Mouse (Mus musculus) embryo, embryonic 11 days (tissue): ENCODE data around the gene Psmb8.
A peak's percentile ranks its signal among the peaks of the same experiment; 100 is the strongest.

Experiments
- DNase-seq: peaks from one replicate; pipeline ENCODE4 v3.0.0-alpha.2; 2015

Psmb8 gene

DNA sequence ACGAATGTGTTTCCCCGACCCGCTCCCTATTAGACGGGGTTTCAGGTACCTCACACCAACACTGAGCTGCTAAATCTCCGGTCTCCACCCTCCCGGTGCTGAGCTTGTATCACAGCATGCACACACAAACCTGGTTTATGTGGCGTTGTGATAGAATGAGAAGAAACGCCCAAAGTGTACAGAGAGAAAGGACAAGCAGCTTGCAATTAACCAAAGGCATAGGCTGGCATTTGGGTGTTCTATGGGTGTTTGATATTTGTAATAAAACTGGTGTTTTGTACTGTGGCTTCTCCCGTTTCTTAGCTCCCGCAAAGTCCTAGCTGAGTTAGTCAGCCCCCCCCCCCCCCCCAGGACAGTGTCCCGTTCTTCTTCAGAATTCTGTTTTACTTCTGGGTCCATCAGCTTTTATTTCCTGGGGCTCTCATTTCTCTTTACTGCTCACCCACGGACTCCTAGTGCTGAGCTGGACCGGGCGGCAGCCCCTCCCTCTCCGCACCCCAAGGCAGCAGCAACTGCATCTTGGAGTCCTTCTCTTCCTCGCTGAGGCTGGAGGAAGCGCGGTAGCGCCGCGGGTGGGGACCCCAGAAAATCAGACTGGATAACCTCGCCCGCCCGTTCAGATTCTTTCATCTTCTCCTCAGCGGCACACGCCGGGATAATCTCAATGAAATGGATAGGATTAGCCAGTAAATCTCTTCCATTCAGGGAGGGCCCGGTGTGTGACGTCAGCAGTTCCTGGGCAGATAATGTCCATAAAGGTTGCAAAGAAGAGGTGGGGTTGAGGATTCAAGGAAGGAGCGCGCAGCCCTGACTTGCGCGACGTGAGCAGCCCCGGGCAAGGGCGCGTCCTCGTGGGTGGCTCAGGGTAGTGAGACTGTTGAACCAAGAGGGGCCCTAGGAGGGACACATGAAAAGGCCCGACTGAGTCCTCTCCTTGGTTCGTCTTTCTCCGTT, at the start of gene Psmb8:
Gene Psmb8, plus strand, starts transcription at position 781 of the 954 bp plus-strand sequence.
- DNase-seq = peak; percentile 84

DNA sequence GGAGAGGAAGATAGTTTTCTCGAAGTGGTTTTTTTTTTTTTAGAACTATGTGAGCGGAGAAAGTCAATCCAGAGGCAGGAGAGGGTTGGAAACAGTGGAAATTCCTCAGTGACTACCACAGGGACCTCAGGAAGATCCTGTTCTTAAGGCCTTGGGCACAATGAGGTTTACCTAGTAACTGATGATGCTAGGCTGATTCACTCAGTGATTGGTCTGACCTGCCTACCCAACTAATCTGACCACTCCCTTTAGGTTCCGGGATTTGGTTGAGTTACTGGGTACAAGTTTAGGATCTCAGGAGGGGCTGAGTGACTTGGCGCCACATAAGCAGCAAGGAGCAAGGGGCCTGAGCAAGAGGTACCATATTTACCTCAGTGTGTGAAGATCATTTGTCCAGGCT, 44.6 kb upstream of the Psmb8 start, which contains the start of gene H2-DMb1:
Gene H2-DMb1, plus strand, starts transcription at position 150 of the 400 bp plus-strand sequence.
- DNase-seq = peak; percentile 39

DNA sequence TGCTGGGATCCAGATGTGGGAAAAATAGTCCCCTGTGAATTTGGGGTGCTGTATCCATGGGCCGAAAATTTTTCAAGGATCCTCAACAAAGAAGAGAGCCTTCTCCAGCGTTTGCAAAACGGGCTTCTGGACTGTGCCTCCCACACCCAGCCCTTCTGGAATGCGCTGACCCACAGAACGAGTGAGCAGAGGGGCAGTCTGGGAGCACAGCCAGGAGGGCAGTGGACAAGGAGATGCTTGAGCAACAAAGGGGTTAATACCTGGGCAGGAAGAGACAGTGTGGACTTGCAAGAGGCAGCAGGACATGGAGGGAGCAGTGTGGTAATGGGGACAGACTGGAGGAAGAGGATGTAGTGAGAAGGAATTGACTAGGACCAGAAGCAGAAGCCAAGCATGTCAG, 42.0 kb upstream of the Psmb8 start:
- no peak for DNase-seq

DNA sequence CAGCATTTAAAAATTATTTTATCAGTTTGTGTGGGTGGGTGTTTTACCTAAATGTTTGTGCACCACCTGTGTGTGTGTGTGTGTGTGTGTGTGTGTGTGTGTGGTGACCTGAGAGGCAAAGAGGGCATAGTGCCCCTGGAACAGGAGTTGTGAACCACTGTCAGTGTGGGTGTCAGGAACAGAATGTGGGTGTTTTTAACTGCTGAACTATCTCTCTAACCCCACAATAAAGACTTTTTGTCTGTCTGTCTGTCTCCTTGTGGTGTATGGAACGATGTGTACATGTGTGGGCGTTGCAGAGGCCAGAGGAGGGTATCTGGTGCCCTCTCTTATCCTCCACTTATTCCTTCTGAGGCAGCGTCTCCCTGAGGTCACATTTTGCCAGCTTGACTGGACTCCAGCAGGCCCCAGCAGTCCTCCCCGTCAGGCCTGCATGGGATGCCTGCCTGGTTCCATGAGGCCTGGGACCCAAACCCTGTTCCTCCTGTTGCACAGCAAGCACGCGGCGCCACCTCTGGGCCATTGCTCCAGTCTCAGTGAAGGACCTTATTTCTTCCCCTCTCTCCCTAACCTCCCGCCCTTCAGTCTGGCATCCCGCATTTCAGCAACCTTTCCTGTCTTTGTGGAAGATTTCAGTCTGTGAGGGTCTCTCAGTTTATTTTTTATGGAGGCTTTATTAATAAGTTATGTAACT, 33.2 kb upstream of the Psmb8 start:
- DNase-seq = peak; percentile 38

DNA sequence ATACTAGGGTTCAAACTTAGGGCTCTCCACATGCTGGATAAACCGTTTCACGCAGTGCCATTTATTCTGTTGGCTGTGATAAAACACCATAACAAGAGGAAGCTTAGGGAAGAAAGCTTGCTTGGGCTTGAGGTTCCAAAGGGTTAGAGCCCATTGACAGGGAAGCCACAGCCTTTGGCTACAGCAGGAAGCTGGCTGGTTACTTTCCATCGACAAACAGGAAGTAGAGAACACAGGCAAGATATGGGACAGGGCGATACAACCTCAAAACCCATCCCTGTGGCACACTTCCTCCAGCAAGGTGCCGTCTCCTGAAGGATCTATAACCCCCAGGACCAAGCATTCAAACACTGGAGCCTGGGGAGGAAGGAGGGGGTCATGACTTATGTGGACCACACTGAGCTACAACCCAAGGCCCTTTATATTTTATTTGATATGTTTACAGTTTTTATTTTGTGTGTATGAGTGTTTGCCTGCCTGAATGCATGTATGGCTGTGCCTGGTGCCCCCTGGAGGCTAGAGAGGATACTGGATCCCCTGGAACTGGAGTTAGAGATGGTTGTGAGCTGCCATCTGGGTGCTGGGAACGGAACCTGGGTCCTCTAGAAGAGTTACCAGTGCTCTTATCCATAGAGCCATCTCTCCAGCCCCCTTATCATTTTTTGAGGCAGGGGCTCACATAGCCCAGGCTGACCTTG, 32.3 kb upstream of the Psmb8 start:
- no peak for DNase-seq

DNA sequence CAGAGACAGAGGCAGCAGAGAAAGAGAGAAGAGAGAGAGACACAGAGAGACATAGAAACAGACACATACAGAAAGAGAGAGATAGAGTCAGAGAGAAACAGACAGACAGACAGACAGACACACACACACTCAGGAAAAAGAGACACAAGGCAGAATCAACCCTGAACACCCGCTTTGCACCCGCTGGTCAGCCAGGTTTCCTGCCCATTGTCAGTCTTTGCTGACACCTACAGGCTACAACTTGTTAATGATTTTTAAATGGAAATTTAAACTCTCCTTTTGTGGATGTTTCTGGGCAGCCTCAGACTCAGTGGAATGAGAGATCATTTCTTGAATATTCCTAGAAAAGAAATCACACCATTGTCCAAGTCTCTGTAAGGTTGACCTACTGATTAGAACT, 28.2 kb upstream of the Psmb8 start:
- DNase-seq = peak; percentile 69

DNA sequence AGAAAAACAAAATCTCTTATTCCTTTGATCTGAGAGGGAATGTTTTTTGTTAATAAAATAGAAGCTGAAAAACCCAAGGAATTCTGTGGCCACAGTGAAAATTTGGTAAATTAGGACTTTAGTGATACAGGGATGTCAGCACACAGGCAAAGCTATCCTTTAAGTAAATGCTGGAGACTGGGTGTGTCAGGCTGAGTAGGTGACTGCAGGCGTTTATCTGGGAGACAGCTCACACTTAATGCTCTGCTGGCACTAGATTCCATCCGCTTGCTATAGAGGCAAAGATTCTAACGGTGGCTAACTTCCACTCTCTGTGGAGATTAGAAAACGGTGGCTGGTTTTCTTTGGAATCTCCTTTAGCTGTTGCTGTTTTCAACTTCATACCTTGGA, 27.0 kb upstream of the Psmb8 start:
- DNase-seq = no peak

DNA sequence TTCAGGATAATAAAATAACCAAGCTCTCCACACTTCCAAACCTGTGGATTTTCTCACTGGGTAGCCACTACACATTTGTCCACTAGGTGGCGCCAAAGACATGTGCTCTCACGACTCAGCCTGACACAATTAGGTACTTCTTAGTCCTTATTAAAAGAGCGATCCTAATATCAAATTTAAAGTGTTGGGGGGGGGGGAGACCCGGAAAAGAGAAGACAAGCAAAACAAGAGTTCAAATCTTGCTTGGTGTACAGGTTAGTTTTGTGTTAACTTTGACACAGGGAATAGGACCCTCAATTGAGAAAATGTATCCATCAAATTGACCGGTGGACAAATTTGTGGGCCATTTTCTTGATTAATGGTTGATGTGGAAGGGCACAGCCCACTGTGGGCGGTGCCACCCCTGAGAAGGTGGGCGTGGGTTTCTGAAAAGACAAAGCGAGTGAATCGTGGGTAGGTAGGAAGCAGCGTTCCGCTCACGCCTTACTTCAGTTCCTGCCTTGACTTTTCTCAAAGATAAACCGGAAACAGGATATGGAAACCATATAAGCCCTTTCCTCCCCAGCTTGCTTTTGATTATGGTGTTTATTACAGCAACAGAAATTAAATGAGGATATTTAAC, 26.5 kb upstream of the Psmb8 start:
- DNase-seq = peak; percentile 79

DNA sequence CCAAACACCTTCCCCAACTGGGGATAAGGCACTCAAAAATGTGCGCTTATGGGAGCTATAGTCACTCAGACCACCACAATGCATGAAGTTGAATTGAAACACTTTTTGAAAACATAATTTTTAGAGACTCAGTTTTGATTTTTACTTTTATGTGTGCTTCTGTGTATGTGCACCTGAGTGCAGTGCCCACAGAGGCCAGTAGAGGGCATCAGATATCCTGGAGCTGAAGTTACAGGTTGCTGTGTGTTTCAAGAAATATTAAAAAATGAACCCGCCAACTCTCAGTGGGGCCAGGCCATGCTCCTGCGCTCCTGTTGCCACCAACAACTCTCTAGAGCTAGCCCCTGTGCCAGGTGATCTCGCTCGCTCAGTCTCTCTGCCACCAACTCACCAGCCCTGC, 25.0 kb upstream of the Psmb8 start:
- no peak for DNase-seq

DNA sequence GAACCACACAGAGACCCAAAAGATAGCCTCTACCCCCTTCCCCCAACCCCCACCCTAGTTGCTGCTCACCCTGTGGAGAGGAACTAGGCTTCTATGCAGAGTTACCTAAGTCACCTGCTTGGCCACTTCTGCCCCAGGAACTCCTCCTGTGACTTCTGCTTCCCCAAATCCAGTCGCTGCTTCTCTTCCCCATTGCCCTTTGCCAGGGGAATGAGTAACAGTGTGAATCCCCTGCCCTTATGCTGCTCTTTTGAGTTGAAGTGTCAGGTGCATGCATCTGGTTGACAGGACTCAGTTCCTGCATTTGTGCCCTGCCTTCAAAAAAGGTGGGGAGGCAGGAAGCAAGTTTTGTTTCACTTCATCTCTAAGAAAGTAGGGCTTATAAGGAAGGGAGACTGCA, 23.4 kb upstream of the Psmb8 start:
- no peak for DNase-seq

DNA sequence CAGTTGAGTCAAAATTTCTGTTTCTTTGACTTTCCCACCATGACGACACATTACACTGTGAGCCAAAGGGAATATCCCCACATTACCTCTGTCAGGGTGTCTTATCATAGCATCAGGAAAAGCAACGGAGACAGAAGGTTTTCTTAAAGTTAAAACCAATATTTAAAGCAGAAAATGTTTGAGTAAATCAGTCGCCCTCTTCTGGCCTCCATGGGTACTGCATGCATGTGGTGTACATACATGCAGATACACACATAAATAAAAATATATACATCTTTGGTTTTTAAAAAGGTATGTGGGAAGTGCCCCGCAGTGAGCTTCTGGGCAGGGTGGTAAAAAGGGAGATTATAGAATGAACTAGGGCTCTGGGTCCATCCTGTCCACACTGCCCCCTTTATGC, 20.3 kb upstream of the Psmb8 start:
- DNase-seq = no peak

DNA sequence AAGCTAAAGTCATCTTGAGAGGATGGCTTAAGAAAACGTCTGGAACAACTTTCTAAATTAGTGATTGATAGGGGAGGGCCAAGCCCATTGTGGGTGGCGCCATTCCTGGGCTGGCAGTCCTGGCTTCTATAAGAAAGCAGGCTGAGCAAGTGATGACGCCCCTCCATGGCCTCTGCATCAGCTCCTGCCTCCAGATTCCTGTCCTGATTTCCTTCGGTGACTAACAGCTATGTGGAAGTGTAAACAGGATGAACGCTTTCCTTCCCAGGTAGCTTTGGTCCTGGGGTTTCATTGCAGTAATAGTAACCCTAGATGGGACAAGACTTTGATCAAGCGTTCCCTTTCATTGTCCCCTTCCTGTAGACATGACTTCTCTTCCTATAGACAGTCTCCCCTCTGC, 18.5 kb upstream of the Psmb8 start:
- no peak for DNase-seq

DNA sequence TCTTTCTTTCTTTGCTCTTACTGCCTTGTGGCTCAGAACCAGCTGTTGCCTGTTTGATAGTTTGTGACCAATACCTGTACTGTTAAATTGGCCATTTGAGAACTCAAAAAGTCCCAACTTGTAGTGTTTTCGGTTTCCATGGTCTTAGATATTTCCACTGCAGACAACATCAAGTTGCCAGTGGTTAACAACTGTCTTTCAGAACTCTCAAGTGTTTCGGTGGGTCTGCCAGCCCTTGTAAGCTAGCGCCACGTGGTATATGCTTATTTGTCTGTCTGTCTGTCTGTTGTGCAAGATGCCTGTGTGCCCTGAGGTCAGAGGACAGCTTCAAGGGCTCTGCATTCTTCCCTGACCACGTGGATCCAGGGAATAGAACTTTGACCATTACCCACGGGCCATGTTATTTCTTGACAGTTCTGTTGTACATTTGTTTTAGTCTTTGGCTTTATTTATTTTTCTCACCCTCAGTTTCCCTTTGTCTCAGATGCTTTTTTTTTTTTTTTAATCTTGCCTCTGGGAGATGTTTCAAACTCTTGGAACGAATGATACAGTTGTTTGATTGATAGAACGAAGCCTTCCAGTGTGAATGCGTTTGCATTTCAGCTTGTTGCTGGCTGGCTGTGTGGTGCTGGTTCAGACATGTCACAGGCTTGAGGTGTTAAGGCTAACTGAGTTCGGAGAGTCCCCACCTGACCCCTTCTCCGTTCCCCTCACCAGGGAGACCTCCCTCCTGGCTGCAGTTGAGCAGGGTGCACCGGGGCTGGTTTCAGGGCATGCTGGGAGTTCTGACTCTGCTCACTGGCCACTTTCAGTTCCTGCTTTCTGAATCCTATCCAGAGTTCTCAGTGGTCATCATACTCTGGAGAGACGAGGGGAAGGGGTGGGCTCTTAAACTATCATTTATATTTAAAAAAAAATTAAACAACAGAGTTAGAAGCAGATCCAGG, 17.3 kb upstream of the Psmb8 start:
- DNase-seq = no peak

DNA sequence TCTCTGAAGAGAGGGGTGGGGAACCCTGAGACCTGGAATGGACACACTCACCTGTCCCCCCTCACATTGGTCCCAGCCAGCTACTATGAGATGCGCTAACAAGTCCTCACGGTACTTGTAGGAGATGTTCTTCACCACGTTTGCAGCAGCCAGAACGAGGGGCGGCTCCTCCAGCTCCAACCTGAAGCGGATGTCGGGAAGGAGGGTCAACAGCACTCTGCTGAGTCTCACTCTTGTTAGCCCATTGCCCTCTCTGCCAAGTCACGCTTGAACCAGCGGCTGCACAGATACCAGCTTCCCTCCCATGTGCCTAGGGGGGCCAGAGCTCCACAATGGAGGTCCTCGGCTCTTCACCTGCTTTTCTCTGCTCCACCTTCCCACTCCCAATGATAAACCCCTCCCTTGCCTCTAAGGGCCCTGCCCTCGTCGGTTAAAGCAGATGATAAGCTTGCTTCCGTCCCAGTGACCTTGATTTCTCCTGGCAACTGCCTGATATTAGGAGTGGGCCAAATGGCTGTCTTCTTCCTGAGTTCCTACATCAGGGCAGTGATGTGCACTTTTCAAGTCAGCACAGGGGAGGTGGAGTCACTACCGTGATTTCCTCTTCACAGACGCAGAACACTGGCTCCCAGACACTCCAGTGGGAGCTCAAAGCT, 13.8 kb upstream of the Psmb8 start:
- no peak for DNase-seq

DNA sequence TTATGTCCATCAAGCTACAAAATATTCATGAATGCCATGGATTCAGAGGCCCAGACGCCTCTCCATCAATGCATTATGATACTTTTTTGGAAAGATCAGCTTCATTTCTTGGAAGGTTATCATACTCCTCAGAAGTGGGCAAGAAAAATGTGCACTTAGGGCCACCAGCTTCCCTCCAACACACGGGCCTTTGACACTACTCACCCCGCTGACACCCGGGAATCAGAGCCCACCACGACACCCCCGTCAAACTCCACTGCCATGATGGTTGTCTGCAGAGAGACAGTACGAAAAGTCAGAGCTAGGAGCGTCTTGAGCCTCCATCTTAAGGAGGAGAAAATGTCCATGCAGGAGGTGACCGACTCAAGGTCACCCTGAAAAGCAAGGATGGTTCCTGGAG, 12.0 kb upstream of the Psmb8 start:
- DNase-seq = no peak

DNA sequence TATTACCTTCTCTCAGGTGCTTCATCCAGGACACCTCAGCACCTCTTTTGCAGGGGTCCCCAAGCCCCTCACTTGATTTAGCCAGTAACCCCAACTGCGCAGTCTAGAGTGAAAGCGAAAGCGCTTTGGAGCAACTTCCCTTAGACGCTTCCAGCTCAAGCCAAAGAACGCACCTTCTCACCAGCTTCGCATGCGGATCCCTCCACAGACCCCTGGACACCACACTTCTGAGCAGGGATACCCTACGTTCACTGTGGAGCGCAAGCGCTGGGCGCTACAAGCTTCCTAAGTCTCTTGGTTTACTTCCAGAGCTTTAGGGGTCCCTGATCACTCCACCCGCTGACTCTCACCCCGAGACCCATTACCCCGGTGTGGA, 10.6 kb upstream of the Psmb8 start:
- no peak for DNase-seq

DNA sequence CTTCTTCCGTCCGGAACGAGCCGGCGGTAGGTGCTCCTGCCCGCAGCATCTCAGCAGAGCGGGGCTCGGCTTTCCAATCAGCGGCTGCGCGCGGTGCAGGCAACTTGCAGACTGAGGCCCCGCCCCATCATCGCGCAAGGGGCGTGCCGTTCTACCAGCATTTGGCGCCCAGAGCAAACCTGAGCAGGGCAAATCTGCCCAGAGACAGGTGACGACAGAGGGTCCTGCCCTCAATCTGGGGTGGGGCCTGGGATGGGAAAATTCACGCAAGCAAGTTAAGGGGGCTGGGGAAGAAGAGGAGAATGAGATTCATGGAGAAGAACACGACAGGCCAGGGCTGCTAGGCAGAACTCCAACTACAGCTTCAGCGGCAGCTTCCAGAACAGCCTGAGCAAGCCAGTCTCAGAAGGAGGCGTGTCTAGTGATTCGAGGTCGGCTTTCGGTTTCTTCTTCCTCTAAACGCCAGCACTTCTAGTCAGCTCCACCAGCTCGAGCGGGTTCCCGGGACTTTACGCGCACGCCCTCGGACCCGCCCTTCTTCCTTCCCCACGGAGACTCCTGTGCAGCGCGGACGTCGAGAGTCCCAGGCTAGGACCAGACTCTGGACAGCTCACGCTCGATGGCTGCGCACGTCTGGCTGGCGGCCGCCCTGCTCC, 10.1 kb upstream of the Psmb8 start, which contains the start of the genes Tap1 and Psmb9:
Gene Tap1, plus strand, starts transcription at position 293 of the 656 bp plus-strand sequence.
Gene Psmb9, minus strand, starts transcription at position 504 of the 656 bp plus-strand sequence.
- peak; percentile 96 for DNase-seq

DNA sequence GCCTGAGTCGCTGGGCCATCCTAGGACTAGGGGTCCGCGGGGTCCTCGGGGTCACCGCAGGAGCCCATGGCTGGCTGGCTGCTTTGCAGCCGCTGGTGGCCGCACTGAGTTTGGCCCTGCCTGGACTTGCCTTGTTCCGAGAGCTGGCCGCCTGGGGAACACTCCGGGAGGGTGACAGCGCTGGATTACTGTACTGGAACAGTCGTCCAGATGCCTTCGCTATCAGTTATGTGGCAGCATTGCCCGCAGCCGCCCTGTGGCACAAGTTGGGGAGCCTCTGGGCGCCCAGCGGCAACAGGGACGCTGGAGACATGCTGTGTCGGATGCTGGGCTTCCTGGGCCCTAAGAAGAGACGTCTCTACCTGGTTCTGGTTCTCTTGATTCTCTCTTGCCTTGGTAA, 9.5 kb upstream of the Psmb8 start:
- DNase-seq = no peak

DNA sequence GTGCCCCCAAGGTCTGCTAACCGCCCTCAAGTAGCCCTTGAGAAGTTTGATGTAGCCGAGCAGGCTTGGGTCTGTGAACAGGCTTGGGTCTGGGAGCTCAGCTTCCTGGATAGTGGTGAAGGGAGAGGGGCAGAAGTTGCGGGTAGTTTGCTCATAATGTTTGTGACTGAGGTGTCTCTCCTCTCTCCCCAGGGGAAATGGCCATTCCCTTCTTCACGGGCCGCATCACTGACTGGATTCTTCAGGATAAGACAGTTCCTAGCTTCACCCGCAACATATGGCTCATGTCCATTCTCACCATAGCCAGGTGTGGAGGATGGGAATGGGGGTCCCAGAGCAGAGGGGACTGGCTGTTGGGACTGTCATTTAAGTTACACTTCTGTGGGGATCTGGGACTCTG, 8.5 kb upstream of the Psmb8 start:
- DNase-seq = no peak

DNA sequence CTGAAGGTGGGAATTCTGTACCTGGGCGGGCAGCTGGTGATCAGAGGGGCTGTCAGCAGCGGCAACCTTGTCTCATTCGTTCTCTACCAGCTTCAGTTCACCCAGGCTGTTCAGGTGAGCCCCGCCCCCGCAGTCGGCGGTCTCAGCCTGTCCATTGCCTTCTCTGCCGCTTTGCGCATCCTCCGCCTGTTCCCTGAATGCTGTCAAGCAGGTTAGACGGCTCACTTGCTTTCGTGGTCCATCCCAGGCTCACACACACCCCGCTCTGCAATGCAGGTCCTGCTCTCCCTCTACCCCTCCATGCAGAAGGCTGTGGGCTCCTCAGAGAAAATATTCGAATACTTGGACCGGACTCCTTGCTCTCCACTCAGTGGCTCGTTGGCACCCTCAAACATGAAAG, 4.7 kb upstream of the Psmb8 start:
- DNase-seq = no peak

DNA sequence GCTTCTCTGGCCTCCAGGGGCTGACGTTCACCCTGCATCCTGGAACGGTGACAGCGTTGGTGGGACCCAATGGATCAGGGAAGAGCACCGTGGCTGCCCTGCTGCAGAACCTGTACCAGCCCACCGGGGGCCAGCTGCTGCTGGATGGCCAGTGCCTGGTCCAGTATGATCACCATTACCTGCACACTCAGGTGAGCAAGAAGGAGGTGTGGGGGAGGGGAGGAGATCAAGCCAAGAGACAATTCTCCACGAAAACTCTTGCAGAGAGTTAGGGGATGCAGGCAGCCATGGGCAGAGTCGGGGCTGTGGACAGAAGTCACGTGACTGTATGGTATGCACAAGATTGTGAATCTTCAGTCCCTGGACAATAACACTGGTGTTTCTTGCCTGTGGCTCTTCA, 4.1 kb upstream of the Psmb8 start:
- no peak for DNase-seq
